Mouse (Mus musculus) spleen, adult 12 weeks (tissue): ENCODE data around the gene Crb2.

ENCODE experiments used
- DNase-seq: peaks from one replicate; pipeline ENCODE4 v3.0.0; 2022; ENCODE audit warnings: low spot score

The Crb2 gene

GRCm38 (mm10) chr2:37802610-37803212 lies 26.7 kb downstream of the Crb2 start:
- DNase-seq = peak; percentile 11

GRCm38 (mm10) chr2:37811682-37812081 lies 35.6 kb downstream of the Crb2 start:
- no peak for DNase-seq

- DNase-seq = no peak
These were observed 36.4 kb downstream of the Crb2 start for GRCm38 (mm10) chr2:37812401-37812800.

GRCm38 (mm10) chr2:37814820-37815361 lies 38.8 kb downstream of the Crb2 start:
- no peak for DNase-seq

GRCm38 (mm10) chr2:37815676-37816075 lies 39.6 kb downstream of the Crb2 start:
- peak; percentile 27 for DNase-seq

- DNase-seq = no peak
These were observed 42.9 kb downstream of the Crb2 start for GRCm38 (mm10) chr2:37818761-37819525.

GRCm38 (mm10) chr2:37819526-37820152 lies 43.6 kb downstream of the Crb2 start:
- DNase-seq = no peak

- no peak for DNase-seq
These were observed 46.1 kb downstream of the Crb2 start for GRCm38 (mm10) chr2:37822122-37822521.

- no peak for DNase-seq
These were observed 47.8 kb downstream of the Crb2 start for GRCm38 (mm10) chr2:37823826-37824225.

- no peak for DNase-seq
These were observed 53.8 kb downstream of the Crb2 start for GRCm38 (mm10) chr2:37829758-37830275.

GRCm38 (mm10) chr2:37832253-37832652 lies 56.2 kb downstream of the Crb2 start:
- no peak for DNase-seq

GRCm38 (mm10) chr2:37836926-37837325 lies 60.9 kb downstream of the Crb2 start:
- no peak for DNase-seq

- DNase-seq = no peak
These were observed 61.5 kb downstream of the Crb2 start for GRCm38 (mm10) chr2:37837542-37837941.

GRCm38 (mm10) chr2:37838202-37838984 lies 62.3 kb downstream of the Crb2 start:
- no peak for DNase-seq

- DNase-seq = no peak
These were observed 63.9 kb downstream of the Crb2 start for GRCm38 (mm10) chr2:37839922-37840321.

- DNase-seq = no peak
These were observed 66.1 kb downstream of the Crb2 start for GRCm38 (mm10) chr2:37842151-37842569.

- no peak for DNase-seq
These were observed 66.7 kb downstream of the Crb2 start for GRCm38 (mm10) chr2:37842719-37843118.
